Mouse (Mus musculus) frontal cortex, postnatal 10 days (tissue): ENCODE data around the gene Gm9833.
"Not testable (repeated sequence)": the region's sequence is repeated elsewhere in the genome, so short reads cannot be mapped to it uniquely, and the experiment has no call there.

Experiments used
- DNase-seq, 2 experiments: peaks; one replicate each; pipeline ENCODE4 v3.0.0; 2022; ENCODE audit warnings: low spot score in 2 of 2, mixed read lengths in 1 of 2

The Gm9833 gene

DNA sequence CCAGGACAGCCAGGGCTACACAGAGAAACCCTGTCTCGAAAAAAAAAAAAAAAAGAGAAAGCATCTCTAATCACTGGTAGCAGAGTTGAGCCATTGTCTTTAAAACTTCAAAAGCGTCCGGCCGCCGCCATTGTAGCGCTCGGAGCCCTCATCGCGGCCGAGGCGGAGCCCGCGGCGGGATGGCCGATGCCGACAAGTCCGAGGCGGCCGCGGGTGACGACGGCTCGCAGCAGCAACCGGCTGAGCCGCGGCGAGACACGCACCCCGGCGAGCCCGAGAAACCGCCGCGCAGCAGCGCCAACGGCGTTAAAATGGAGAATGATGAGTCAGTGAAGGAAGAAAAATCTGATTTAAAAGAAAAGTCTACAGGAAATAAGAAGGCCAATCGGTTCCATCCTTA, at the start of gene Gm9833:
TSS of gene Gm9833 (plus strand) at position 117 of the 400 bp plus-strand sequence.
- DNase-seq, result not testable (repeated sequence)

DNA sequence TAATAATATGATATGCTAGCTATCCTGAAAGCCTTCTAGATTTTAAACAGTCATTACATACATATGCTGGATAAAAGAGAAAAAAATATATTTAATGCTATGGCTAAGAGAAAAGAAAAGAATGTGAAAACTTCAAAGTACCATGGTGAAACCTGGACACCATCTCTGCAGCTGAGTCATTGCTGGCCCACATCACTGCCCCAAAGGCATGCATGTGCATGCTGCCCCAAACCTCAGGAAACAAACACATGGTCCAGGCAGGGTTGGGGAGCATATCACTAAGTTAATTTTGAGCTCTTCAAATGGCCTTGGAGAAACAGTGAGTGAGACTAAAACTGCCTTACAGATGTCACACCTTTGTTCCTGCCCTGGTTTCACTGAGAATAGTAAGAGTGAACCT, 17.8 kb upstream of the Gm9833 start:
- no peak for DNase-seq

DNA sequence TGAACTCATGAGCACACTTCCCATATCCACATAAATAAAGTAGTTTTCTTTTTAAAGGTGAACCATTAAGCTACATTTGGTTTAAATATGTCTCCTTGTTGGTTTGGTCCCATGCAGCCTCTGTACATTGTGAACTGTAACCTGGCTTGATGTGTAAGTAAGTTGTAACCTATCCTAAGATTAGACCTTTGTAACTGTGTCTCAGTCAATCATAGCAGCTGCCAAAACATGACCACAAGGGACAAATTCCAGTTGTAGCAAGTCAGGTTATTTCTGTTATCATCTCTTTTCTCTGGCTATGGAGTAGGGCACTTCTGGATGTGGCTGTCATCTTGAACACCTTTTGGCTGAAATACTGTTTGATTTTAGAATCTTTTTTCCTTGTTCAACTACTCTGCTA, 12.1 kb upstream of the Gm9833 start:
- no peak for DNase-seq

DNA sequence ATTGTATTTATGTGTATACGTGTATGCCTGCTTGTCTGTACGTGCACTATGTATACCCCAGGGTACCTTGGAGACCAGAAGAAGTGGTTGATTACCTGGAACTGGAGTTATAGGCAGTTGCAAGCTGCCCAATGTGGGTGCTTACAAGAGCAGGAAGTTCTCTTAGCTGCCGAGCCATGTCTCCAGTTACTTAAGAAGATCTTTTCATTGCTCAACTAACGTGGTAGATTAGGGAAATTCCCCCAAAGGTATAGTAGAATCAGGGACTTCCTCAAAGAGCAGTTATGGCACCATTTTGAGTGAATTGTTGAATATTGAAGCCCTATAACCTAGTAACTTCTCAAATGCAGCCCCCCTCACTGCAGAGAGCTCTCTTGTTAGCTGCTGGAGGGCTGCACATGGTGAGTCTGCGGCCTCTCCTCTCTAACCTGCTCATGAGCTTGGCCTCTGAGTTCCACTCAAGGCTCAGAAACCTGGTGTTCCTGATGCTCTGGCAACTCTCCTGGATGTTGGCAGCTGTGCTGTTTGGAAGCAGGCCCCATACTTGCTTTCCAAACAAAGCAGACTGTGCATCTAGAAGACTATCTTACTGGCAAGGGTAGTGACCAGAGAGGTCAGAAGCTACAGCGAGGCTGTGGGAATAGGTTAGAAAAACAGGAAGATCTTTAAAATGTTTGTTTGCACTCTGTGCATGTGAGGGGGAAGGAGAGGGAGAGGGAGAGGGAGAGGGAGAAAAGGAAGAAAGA, 10.6 kb upstream of the Gm9833 start:
- DNase-seq, result no peak

DNA sequence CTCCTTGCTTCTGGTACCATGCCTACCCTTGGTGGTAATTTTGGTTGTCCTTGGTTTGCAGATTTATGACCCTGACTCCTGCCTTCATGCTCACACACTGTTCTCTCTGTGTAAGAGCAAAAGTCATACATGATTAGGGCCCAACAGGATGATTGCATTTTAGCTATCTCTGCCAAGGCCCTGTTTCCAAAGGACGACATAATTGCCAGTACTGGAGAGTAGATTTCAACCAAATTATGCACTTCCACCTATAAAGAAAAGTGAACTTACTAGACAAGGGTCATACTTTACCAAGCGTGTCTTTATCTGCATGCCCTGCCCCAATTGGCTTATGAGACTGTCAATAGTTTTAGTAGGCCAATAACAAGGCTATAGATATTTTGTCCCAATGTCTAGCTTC, 9.8 kb upstream of the Gm9833 start:
- DNase-seq, result no peak

DNA sequence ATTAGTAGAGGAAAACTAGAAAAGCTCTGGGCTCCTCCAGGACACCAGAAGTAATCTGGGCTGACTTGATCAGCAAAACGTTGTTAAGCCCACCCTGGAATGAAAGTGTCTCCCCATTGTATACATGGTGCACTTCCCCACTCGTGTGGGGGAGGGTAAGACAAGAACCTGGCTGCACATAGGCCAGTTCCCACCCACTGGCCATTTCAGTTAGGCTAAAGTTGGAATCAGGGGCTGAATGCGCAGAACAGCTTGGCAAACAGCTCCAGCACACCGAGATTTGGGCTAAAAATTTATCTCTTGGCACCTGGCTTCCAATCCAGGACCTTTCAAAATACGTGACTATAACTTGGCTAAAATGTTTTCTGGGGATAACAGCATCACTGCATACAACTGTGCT, 6.6 kb upstream of the Gm9833 start:
- DNase-seq, result no peak

DNA sequence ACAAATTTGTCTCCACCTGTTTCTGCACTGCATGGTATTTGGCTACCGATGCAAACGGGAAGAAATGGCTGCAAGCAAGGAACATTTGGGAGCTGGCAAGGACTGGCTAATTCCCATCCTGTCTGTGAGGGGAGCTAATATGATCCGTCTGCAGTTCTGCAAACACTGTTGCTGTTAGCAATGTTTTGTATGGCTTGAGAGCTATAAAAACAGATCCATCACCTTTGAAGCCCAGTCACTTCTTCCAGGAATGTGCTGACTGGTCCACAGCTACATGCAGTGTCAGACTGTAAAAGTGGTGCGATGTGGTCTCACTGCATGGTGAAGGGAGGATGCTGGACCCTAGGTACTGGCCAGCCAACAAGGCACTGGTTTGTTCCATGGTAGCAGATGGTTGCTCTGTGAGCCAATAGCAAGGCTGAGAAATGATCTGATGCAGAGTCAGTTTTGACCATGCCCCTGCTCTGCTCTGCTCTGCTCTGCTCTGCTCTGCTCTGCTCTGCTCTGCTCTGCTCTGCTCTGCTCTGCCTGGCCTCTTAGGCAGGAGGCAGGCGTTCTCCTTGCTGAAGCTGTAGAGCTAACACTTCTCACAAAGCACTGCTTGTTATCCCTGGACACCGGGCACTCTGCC, 5.9 kb upstream of the Gm9833 start:
- DNase-seq, result peak in 1 of 2 experiments; percentile 21

DNA sequence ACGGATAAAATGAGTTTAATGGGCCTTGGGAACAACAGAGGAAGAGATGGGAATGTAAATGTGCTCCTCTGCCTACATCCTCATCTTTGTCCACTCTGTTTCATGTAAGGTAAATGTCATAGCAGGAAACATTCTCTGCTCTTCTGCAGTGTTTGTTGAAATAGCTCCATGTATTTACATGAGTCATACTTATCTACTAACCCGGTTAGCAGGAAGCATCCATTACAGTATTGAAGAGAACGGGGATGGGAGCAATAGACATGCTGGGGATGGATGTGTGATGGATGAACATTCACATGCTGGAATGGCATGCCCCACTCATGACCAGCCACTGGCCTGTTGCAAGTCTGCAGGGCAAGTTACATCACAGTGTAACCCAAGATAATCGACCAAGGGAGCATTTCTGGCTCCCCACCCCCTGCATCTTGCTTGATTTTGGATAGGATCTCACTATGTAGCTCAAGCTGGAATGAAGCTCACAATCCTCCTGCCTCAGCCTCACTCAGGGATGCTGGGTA, 5.3 kb upstream of the Gm9833 start:
- DNase-seq, result no peak

DNA sequence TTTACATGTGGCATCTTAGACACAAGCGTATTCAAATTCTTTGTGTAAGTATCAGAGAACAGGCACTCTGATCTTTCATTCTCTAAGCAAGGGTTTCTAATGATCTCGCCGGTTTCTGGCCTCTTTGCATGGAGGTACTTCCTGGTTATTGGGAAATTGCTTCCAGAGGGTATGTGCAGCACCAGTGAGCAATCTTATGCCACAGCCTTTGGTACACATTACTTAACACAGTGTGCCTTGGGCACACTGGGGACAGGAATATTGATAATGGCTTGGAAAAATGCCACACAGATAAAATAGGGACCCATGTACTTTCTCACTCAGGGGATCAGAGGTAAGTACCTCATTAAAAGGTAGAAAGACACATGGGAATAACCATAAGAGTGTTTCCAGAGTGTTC, 3.8 kb upstream of the Gm9833 start:
- no peak for DNase-seq

DNA sequence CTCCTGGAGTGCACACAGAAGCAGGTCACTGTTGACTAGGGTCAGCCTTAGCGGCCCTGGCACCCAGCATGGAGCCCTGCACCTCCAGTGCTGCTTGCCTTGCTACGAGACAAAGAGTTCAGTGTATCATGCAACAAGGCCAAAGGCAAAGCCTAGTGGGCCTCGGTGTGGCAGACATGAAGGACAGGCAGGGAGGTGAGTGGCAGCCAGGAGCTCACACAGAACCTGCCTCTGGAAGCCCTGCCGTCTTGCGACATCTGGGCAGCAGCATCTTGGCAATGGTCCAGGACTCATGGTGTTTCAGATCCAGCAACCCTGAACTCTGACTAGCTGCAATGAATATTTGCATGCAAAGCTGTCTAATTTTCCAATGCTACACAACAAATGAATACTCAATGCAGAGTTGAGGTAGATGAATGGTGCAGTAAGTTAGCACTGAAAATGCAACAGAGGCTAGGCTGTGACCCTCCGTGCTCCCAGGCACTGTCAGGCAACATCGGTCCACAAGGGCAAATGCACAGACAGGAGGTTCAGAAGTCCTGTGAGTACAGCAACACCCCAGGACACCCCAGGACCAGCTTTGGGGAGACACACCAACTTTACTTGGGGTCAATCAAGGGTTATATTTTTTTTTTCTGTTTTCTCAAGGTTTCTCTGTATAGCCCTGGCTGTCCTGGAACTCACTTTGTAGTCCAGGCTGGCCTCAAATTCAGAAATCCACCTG, 2.4 kb upstream of the Gm9833 start:
- DNase-seq, result no peak

DNA sequence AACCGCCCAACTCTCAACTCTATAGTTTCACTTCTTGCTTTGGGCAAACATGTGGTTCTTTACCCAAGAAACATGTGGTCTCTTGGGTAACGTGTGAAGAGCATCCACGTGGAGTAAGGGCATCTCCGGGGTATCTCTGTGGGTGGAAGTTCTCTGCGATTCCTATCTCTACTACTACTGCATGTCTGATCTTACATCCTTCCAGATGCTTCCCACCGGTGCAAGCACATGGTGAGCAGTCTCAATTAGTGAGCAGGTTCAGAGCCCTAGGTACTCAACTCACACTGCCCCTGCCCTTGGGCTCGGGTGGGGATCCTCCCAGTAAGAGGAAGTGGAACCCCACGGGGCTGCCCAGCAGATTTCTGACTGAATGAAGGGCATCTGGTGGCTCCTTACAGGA, 399 bp upstream of the Gm9833 start:
- no peak for DNase-seq

DNA sequence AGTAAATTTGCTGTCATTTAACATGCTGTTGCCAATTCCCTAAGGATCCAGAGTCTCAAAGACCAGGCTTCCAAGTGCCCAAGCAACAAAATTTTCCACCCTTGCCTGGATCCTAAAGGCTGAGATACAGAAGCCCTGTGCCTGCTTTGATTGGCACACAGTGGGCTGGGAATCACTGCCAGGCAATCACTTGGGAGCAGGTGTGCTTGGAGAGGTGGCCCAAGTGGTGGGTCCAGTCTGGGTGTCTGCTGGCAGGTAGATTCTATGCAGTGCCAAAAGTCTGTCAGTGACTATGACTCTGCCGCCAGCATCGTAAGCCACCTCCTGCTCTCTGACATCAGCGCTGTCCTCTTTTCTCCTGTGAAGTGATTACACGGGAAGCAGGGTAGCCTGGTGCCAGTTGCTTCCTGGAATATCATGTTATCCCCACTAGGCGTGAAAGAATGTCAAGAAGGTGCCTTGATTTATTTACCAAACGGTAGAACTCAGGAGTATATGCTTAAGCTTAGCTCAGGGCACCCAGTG, 3.8 kb downstream of the Gm9833 start:
- no peak for DNase-seq

DNA sequence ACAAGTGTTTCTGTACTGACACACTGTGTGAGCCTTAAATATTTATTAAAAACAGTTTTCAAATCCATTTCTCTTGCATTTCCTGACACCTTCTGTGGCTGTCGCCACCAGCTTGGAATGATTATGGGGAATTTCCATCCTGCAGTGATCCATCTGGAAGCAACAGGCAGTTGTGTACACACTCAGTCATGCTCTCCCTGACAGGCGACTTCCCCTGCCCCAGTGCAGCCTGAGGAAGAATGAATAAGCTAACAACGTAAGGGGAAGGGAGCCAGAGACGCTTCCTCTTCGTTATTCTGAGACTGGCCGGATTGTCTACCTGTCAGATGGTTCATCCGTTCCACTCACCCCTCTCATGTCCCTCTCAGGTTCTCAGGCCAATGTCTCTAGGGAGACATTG, 4.6 kb downstream of the Gm9833 start:
- no peak for DNase-seq

DNA sequence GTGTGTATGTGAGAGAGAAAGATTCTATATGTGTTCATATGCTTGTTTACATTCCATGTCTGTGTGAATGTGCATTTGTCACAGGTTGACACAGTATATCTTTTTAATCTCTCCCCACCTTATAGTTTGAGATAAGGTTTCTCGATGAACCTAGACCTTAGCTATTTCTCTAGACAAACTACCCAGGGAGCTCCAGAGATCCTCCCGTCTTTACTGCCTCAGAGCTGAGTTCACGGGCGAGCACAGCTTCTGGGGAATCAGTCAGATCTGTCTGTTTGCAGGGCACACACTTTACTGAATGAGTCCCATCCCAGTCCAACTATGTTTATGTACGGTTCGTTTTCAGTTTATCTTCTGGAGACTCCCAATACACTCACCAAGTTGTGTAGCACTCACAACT, 5.0 kb downstream of the Gm9833 start:
- no peak for DNase-seq

DNA sequence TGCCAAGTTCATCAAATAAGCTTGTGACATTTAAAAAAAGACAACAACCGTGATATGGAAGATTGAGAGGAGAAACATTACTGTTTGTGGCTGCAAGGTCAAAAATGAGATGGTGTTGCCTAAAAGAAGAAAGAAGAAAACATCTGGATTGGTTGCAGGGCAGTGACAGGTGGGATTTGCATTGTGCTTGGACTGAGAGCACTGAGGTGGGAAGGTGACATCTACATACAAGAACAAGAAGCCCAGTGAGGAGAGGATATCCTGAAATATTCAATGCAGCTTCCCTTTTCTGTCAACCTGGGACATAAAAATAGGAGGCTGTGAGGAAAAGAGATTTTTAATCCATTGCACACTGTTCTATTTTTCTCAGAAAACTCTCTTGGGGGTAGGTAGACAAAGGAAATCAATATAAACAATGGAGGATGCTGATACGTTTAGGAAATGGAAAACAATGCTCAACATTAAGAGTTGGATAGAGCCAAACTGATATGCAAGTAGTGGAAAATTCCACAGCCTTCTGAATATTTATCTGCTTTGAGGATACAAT, 7.2 kb downstream of the Gm9833 start:
- no peak for DNase-seq

DNA sequence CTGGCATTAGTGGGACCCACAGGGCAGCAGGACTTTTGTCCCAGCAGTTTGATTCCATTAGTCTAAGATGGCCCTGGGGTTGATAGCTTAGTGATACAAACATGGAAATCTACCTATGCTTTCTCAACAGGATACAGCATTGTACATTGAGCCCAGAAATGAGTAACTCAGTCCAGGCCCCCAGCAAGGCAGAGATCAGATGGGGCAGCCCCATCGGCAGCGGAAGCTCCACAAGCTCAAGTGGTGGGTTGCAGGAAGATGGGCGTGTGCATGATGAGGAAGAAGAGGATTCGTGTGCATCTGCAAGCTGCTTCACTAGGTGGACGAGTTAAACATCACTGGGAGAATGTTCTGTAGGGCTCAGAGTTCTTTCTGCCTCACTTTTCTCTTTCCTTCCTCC, 11.8 kb downstream of the Gm9833 start:
- DNase-seq, result no peak

DNA sequence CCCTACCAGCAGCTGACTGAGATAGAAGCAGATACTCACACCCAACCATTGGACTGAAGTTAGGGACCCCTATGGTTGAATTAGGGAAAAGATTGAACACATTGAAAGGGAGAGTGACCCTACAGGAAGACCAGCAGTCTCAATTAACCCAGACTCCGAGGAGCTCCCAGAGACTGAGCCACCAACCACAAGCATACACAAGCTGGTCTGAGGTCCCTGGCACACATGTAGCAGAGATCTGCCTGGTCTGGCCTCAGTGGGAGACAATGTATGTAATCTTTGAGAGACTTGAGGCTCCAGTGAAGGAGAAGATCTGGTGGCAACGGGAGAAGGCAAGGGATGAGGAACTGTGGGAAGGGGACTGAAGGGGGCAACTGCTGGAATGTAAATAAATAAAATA, 23.7 kb downstream of the Gm9833 start:
- no peak for DNase-seq

DNA sequence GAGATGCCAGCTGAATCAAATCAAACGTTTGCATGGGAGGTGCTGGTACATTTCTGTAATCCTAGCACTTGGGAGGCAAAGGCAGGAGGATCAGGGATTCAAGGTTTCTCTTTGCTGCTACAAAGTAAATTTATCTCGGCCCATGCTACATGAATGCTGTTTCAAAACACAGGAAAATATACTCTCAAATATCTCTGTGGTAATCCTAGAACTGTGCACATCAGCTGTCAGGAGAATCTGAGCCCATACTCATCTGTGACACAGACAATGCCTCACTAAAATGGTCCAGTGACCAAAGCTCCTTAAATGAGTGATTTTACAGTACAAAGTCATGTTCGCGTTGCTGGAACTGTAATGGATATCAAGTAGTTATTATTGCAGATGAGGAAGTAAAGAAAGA, 24.3 kb downstream of the Gm9833 start:
- no peak for DNase-seq

DNA sequence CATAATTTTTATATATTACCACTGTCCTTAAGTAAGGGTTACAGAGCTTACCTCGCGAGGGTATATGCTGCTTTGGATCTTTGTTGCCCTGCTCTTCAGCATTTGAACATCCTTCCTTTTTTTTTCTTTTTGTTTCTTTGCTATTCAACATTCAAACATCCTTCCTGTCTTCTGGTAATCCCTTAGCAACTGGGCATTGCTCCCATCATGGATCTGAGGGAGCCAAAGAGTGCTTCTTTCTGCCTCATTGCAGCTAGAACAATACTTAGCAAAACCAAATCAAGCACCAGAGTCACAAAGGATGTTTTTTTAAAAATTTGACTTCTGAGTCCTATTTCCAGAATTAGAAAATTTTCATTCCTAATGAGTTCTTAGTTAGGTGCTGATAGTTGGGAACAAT, 24.8 kb downstream of the Gm9833 start:
- no peak for DNase-seq

DNA sequence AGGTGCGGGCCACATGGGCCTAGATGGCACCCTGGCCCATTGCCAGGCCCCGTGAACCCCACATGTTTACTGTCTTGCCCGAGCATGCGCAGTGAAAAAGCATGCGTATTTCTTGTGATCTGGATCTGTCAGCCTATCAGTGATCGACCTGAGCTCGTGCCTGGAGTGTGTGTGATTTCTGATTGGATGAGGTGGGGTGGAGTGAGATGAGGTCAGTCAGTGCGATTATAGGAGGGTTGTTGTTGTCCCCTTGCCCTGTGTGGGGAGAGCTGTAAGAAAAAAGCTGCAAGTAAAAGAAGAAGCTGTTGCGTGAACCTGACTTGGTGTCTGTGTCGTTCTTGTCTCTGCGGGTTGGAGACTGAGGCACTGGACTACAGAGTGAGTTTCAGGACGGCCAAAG, 28.6 kb downstream of the Gm9833 start:
- DNase-seq, result no peak

DNA sequence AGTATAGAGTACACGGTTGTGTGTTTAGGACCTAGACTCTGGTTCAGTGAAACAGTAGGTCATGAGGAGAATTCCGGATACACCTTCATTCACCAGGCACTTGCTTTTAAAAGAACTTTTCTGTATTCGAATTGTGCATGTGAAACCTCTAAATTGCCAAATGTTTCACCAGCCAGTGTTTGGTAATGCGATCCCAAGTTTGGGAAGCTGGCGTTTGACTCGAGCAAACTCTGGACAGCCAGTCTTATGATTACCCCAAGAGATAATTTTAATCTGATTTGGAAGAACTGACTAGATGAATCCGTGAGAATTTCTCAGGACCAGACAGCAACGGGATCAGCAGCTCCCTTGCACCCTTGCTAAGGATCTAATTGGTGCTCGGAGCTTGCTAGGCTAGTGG, 33.3 kb downstream of the Gm9833 start:
- no peak for DNase-seq
